Mouse (Mus musculus): ENCODE measurements around the gene Mapk10. TPM values are rescaled to one million over a fixed set of nuclear protein-coding genes. Genes with fewer than 3 reads are reported as not detected.

Gene Mapk10
- total RNA-seq, 2 experiments from 2014 or later: 226 to 253 TPM

DNA sequence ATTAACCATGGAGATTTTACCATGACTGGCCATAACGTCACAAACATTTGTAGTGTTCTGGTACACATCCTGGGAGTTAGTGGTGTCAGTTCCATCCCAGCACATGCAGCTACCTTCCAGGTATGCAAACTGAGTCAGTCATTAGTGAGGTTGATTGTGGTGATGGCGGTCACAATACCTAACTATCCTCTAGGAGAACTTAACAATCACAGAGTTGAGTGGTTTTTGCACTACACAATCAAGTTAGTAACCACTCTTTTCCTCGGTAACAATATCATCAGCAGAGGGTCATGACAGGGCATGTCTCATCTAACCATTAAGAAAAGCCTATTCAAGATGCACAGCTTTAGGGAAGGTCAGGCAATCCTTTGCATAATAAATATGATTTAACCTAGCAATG, 39.9 kb downstream of the Mapk10 start:
- intact Hi-C loops (cut with DNase I): no loop called here
- no peak for DNase-seq

DNA sequence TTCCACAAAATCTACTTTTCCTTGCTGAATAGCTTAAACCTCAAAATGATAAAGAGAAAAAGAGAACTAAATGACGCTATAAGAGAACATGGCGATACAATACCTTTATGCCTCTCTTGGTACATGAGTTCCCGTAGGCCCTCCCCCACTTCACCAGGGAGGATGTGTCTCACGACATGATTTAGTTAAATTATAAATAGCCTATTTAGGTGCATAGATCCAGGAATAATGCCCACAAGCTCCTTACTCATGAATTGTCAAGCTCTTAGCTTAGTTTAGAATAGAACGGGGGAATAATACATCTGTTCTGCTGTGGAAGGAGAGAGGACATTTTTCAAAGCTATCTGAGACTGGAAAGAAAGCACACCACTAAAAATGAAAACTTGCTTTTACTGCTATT, 43.8 kb downstream of the Mapk10 start:
- intact Hi-C loops (cut with DNase I): no loop called here

DNA sequence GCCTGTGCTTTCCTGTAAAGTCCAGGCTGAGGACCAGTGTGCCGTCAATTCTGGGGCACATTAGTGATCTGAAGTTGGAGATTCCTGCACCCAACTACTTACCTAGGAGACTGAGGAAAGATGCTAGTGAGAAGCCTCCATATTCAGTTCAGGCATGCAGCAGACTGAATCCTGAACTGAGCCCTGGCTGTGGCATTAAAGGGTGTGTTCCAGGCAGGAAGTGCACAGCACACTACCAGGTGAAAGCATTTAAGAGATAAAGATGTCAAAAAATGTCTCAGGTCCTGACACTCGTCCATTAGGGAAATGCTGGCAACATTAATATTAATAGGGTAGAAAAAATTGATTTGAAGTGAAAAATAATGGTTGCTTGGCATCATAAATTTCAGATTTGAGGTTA, 44.4 kb downstream of the Mapk10 start:
- intact Hi-C loops (cut with DNase I): no loop called here
- no peak for DNase-seq

More for the DNA sequence above, 43.8 kb downstream of the Mapk10 start:
- DNase-seq: no peak

DNA sequence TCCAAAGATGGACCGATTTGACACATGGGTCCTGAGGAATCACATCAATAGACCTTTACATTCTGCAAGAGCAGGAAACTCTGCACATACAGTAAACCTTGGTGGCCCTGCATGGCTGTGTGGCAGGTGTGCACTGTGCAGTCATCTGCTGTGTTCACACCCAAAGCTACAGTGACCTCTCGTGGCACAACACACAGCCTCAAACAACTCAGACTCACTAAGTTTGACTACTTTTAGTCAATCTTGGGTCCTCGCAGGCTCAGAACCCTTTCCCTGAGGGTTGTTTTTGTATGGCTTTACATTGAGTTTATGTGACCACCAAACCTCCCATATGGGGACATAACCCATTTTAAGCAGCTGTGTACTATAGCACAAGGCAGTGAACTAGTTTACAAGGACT, 47.1 kb downstream of the Mapk10 start:
- DNase-seq: no peak
- intact Hi-C loops (cut with DNase I): no loop called here

DNA sequence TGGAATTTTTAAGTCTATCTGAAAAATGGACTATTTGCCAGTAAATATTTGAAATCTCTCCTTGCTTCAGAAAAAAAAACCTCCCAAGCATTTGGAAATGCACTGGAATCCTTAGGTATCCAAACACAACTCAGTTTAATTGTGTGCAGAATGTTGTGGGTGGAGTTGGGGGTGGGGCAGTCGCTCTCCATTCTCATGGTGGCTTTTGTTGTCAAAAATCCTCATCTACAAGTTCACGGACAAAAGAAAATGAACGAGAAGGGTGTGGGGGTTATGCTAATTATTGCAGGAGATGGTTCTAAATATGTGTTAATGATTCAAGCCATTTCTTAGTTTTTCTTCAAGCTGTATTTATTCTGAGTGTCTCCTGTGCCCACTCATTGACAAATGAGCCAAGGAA, 49.6 kb downstream of the Mapk10 start:
- intact Hi-C loops (cut with DNase I): no loop called here

DNA sequence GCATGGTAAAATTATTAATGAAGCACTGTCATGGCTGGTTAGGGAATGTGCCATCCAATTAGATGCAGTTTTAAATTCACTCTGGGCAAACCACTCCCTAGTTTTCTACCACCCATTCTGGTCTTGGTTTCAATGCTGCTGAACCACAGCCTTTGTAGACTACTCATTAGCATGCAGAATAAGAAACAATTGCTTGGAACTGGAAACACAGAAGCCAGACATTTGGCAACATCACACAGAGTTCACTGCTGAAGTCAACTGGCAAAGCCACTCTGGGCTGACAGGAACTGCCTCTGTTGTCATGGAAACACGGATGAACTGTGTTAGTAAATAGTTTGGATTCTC, 50.0 kb downstream of the Mapk10 start:
- DNase-seq: peak; percentile 45
- intact Hi-C loops (cut with DNase I): no loop called here

More for the DNA sequence above, 49.6 kb downstream of the Mapk10 start:
- peak; percentile 10 for DNase-seq

DNA sequence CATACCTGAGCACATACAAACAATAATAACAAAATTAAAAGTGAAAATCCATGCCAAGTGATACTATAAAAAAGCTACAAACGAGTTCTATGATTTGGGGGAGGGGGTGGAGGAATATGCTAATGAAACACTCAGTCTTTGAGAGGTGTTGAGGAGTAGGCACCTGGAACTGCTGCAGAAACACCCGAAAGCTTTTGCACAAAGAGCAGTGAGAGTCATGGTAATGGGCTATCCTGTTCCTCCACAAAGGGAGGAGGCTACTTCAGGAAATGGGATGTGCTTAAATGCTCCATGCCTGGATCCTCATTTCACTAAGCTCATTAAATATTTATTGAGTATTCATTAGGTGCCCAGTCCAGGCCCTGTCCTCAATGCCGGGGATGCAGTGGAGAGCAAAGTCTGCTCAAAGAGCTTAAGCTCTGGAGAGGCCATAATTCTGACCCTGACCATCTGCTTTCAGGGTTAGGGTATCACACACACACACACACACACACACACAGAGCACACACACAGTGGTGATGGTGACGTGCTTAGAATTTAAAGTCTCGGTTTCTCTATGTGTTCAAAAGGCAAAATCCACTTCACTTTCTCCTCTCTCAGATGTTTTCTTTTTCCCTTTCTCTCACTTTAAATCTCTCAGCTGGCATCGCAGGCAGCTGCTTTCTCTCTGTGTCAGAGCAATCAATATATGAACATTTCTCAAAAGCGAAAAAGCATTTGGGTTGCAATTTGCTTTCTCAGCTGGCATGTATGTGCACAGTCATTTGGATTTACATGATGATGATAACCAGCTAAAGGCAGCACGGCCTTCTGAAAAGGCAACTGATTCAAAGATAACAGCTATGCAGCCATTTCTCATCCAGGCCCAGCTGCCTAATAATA, 50.6 kb downstream of the Mapk10 start:
- intact Hi-C loops (cut with DNase I): no loop called here

DNA sequence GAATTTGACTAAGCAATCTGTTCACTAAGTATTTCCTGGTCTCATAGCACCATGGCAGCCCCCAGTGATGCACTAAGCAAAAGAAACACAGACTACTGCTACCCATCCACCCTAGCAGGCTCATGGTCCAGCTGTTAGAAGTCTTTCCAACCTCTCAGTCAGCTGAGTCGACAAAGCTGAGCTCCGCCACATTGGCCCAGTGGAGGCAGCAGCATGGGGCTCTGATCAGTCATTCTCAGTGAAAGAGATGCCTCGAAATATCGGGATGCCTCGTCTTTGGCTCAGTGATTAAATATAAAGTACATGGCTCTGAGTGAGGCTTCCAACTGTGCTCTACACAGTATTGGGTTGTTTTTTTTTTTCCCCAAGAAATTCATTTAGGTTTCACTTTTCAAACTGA, 70.2 kb downstream of the Mapk10 start:
- peak; percentile 18 for DNase-seq
- intact Hi-C loops (cut with DNase I): no loop called here

More for the DNA sequence above, 50.6 kb downstream of the Mapk10 start:
- DNase-seq: peak; percentile 3

DNA sequence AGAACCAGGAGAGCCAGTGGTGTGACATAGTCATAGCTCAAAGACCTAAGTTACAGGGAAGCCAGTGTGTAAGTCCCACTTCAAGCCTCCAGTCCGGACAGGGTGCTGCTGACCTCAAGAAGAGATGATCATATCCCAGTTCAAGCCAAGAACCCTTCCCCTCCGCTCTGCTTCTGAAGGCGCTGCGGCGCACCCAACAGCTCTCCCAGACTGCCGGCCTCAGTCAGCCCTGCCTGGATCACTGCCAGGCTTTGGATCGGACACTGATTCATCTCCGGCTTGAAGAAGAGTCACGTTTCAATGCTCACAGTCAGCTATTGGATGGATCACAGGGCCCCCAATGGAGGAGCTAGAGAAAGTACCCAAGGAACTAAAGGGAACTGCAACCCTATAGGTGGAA, 76.3 kb downstream of the Mapk10 start:
- DNase-seq: peak; percentile 56

DNA sequence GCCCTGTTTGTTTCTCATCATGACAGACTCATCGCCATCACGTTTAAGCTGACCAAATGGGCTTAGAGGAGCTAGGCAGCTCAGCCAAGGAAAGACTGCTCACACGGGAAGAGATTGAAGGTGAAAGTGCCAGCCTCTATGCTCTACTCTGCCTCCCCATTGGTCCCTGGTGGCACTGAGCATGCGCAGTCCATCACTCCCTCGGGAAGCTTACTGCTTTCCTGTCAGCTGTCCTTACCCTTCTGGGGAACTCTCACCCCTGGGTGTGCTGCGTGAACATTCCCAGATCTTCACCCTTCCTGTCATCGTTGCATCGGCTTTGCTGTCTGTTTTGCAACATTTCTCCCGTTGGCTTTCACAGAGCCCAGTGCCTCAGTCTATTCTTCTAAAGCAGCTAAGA, 77.5 kb downstream of the Mapk10 start:
- DNase-seq: no peak
- intact Hi-C loops (cut with DNase I): no loop called here

More for the DNA sequence above, 76.3 kb downstream of the Mapk10 start:
- intact Hi-C loops (cut with DNase I): no loop called here

DNA sequence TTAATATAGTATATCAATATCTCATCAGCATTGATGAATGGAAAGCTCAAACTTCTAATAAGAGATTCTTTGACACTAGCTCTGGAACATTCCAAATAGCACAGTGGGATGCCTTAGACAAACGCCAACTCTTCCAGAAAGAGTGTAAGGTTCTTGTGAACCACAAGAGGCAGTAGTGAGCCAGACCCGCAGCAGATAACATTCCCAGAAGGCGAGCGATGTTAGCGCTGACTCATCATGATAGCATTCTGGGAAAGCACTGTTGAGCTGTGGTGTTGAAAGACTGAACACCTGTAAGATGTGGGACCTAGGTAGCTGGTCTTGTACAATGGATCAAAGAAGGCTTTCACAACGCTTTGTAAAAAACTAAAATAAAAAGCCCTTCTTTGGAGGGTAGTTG, 78.3 kb downstream of the Mapk10 start:
- intact Hi-C loops (cut with DNase I): no loop called here
- no peak for DNase-seq

DNA sequence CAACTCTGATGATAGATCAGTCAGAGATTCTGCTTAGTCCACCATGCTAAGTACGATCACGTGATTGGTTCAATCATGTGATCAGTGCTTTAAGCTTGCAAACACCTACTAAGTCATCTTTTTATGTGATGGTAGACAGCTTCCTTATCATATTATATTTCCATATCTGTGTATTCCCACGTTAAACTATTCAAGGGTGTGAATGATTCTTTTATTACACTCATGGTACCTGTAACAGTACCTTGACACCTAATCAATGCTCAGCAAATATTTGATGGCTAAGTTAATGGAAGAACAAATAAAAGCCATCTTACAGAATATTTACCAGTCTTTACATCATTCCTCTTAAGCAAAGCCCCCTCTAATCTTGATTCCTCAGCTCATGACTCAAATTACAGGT, 91.5 kb downstream of the Mapk10 start:
- no peak for DNase-seq
- intact Hi-C loops (cut with DNase I): no loop called here

DNA sequence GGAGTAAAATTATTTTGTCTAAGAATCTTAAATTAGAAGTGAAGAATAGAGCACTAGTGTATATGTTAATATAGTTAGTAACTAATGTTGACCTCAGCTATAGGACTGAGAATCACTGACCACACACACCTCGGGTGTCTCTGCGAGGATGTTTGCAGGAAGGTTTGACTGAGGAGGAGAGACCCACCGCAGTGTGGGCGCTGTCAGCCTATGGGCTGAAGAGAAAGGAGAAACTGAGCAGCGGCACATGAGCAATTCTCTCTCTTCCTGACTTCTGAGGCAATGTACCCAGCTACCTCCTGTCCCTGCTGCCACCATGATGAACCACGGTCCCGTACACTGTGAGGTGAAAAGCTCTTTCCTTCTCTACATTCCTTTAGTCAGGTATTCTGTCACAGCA, 95.6 kb downstream of the Mapk10 start:
- intact Hi-C loops (cut with DNase I): no loop called here
- no peak for DNase-seq

DNA sequence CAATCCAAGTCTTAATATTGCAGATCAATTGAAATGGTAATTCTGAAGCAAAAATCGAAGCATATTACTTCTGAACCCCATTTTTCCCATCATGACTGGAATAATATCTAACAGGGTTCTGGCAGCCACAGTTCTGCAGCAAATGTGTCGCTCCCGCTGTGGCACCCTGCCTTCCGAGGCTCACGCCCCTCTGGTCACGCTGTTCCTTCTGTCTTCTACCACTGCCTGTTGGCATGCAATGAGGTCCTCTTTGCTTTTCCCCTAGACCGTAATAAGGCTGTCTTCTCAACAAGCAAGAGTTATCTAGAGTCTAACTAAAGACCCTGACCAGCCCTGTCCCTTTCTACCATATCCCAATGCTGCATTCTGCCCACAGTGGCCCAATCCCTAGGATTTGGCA, 98.7 kb downstream of the Mapk10 start:
- intact Hi-C loops (cut with DNase I): no loop called here
- no peak for DNase-seq

DNA sequence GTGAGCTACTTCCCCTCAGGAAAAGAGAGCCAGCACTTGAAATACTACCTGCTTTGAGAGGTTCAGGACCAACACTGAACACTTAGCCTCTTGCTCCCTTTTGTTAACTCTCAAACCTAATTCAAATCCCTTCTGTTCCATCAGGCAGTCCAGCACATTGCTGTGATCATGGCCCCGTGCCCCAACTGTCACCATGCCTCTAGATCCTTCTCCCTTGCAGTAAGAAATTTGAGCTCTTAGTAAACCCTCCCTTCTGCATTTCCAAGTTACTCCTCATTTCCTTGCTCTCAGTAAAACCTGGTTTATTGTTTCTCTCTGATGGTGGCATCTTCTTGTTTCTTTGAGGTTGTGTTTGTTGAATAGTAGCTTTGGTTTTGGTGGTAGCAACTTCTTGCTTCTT, 101.7 kb downstream of the Mapk10 start:
- intact Hi-C loops (cut with DNase I): loop anchor here (10.0 kb wide), 1 partner anchor 95 kb away; no protein-coding TSS in a partner anchor
- DNase-seq: no peak

DNA sequence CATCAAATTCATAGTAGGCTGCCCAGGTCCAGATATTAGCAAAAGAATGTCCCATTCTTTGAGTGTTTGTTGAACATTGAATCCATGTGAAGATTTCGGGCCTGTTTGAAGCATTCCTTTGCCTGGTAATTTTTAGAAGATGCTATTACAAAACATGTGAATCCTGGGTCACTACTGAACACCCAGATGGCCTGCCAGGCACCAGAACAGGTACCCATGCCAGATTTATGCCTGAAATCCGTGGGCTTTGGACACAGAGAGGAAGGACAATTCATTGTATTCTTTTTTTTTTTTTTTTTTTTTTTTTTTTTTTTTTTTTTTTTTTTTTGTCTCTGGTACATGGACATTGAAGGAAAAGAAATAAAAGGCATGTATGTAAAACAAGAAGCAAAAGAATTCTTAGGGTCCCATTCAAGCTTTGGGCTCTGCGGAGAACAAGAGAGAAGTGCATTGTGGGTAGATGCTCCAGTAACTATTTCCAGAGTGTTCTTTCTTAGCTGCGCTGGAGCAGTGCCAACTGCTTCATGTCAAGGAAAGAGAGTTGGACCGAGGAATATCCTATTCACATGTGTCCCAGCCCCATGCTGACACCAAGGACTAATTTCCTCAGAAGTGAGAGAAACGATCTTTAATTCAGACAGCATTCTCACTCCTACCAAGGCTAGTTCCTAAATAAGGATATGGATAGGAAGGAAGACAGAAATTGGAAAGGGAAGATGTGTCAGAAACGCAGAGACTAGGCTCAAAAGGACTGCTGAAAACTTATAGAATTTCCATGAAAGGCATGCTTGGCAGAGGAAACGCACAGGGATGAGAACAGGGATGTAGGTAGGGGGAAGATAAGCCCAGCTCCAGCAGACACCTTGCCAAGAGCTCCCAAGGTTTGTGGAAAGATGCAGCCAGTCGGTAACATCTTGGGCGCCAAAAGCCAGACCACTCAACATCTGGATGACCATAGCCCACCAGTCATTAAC, 105.4 kb downstream of the Mapk10 start:
- intact Hi-C loops (cut with DNase I): loop anchor here (10.0 kb wide), 1 partner anchor 99 kb away; no protein-coding TSS in a partner anchor
- DNase-seq: peak; percentile 13

DNA sequence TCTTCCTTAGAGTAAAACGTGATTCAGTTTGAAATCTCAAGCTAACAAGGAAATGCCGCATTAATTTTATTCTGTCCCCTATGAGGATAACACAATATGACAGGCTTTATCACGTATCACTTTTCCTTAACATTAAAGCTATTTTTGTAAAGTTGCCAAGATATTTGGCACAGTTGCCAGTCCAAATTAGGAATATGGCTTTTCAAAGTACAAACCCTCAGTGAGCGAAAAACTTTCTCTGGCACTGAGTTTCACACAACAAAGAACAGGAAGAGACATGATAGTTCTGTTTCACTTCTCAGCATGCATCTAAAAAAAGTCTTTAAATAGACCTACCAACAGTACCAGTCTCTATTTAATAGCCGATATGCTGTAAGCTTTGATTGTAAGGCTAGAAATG, 107.1 kb downstream of the Mapk10 start:
- no peak for DNase-seq
- intact Hi-C loops (cut with DNase I): loop anchor here (10.0 kb wide), 1 partner anchor 101 kb away; no protein-coding TSS in a partner anchor

DNA sequence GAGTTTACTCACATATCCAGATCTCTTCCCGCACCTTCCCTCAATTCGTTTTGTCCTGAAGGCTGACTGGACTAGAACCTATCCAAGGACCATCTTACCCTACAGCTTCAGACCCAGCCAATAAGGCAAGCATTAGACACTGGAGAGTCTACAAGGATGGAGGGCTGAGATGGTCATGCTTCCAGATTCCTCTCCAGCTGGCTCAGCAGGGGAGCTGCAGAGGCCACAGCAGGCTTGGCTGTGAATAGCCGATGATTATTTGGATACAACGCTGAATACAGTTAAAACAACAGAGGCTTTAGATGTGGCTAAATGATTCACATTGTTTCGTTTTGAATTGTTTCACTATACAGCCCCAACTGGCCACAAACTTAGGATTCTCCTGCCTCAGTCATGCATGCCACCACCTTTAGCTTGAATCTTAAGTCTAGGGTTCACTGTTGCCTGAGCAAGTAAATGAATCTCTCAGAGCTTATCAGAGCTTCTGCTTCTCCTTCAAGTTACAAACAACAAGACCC, 108.2 kb downstream of the Mapk10 start:
- intact Hi-C loops (cut with DNase I): loop anchor here (10.0 kb wide), 1 partner anchor 102 kb away; no protein-coding TSS in a partner anchor
- no peak for DNase-seq

DNA sequence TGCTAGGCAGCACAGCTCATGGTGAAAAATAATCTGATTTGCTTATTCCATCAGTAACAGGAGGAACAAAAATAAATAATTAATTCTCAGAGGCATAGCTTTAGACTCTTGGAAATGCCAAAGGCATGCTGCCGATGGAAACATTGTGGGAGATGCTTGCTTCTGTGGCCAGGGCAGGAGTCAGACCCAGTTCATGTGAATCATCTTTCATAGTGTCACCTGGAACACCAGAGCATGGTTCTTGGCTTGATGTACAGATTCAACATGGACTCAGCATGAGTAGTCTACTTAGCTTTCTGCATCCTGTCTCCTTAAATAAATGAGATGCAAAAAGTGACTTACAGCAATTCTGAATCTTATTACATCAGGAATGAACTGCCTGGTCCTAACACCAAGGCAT, 109.0 kb downstream of the Mapk10 start:
- no peak for DNase-seq
- intact Hi-C loops (cut with DNase I): loop anchor here (10.0 kb wide), 1 partner anchor 103 kb away; no protein-coding TSS in a partner anchor

DNA sequence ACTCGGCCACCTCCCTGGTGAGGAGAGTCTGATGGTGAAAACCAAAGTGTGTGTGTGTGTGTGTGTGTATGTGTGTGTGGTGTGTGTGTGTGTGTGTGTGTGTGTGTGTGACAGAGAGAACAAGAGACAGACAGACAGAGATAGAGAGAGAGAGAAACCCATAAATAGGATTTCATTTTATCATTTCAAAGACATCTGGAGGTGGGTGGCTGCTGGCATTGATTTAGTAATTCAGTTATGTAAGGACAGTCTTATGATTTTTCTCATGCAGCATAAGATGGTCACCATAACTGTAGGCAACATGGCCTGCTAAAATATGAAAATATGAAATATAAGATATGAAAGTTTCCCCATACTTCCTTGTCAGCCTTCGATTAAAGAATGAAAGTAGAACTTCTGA, 117.0 kb downstream of the Mapk10 start:
- no peak for DNase-seq
- intact Hi-C loops (cut with DNase I): no loop called here

DNA sequence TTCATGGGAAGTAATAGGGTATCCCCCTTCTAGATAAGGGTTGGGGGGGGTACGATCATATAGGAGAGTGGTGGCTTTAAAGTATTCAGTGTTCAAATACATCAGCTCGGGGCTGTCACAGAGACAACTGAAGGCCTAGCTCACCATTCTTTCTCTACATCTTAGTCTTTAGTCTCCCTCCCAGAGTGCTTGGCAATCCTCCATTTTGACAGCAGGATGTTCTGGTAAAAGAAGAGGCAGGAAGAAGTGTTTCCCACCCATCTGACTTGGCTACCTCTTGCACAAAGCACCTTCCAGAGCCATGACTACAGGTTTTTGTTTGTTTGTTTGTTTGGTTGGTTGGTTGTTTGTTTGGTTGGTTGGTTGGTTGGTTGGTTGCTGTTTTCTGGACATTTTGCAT, 125.3 kb downstream of the Mapk10 start:
- DNase-seq: no peak

More for the DNA sequence above, 125.3 kb downstream of the Mapk10 start:
- intact Hi-C loops (cut with DNase I): no loop called here
